Mouse (Mus musculus) embryonic facial prominence, embryonic 10.5 days (tissue): ENCODE data around the gene Vdac2. TPM values are rescaled to one million over a fixed set of nuclear protein-coding genes. Genes with fewer than 3 reads are reported as not detected.
A peak's percentile ranks its signal among the peaks of the same experiment; 100 is the strongest.

Experiments used
- DNase-seq: peaks from one replicate; pipeline ENCODE4 v3.0.0-alpha.2; 2017; ENCODE audit warnings: low spot score
- H3K27ac ChIP-seq: fragments of 300-500 bp; sonication (generic); replicated peaks from 2 replicates; pipeline ENCODE4 v1.5.1; 2016; ENCODE audit warnings: mild to moderate bottlenecking
- H3K27me3 ChIP-seq: fragments of 300-500 bp; sonication (generic); replicated peaks from 2 replicates; pipeline ENCODE4 v1.6.1; 2016; ENCODE audit warnings: low read depth, mild to moderate bottlenecking; ENCODE audit not compliant: poor library complexity, severe bottlenecking
- H3K36me3 ChIP-seq: fragments of 300-500 bp; sonication (generic); replicated peaks from 2 replicates; pipeline ENCODE4 v1.6.1; 2016; ENCODE audit warnings: mild to moderate bottlenecking, moderate library complexity
- H3K4me1 ChIP-seq: fragments of 300-500 bp; sonication (generic); 2 replicates; pipeline ENCODE4 v1.6.1; 2016
- H3K4me3 ChIP-seq: fragments of 300-500 bp; sonication (generic); 2 replicates; pipeline ENCODE4 v1.5.1; 2016; ENCODE audit warnings: mild to moderate bottlenecking, moderate library complexity
- H3K9me3 ChIP-seq: fragments of 300-500 bp; sonication (generic); 2 replicates; pipeline ENCODE4 v1.6.1; 2016; ENCODE audit warnings: mild to moderate bottlenecking
- WGBS: fragments of 180-500 bp; shearing (Covaris S2); methylation state at CpG from one replicate; pipeline ENCODE4 v1.1.7; 2016; 5-methylcytosine and 5-hydroxymethylcytosine counted together
- polyA plus RNA-seq: library from polyadenylated mRNA; unstranded; fragments of >200 nt; fragmentation: Nextera tagmentation; extraction: Ambion mirVana; gene quantifications from 2 replicates; pipeline ENCODE4 v1.2.1, GENCODE M21; 2016

The Vdac2 gene
- polyA plus RNA-seq, 1 experiment from 2014 or later = 286 TPM

DNA sequence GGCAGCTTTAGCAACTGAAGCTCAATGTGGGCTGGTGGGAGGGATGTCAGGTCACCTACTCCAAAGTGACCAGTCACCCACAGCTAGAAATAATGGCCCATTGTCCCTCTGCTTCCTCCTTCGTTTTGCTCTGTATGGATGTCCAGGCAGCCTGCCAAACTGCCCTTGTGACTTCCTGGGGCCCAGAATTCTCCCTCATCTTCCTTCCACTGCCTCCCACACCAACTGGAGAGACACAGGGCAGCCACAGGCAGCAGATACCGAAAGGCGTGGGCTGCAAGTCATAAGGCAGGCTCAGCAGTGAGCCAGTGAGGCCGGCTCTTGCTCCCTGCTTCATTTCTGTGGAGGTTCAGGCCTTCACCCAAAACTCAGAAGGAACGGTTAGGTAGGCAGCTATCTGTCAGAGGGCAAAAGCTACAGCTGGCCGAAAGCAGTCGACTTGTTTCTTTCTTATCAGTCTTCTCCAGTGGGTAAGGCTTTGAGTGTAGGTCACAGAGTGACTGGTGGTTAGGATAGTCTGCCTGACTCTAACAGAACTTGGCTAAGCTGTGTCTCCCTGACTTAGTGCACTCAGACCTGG is 2.2 kb upstream of the Vdac2 start:
- peak overlapping the region; percentile 67; the same call in 1 of the 2 replicates for H3K27ac ChIP-seq
- no peak for DNase-seq
- no peaks in the 10 kb centered on the region for H3K36me3 ChIP-seq
- H3K4me3 ChIP-seq = no peak overlapping the region
- H3K27me3 ChIP-seq = no peaks in the 10 kb centered on the region
- WGBS = 64% methylated on average over 7 of the region's 7 CpGs
- peaks cover 6% of the 10 kb centered on the region; the same call in 1 of the 2 replicates for H3K4me1 ChIP-seq
- no peaks in the 10 kb centered on the region for H3K9me3 ChIP-seq

DNA sequence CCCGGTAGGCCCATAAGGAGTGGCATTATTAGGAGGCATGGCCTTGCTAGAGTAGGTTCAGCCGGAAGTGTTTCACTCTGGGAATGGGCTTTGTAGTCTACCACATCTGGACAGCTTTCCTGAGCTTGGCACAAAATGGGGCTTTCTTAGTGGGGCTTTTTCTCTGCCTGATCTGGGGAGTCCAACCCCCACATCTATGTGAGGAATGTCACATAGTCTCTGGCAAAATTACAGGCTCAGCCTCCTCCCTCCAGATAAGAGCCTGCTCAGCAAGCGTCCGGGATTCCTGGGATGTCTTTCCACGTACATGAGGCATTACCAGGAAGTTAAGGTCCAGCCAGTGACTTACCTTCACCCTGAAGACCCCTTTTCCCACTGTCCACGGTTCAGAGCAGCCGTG is 1.1 kb upstream of the Vdac2 start:
- Histone ChIP-seq H3K27me3 (no peaks in the 10 kb centered on the region), H3K36me3 (no peaks in the 10 kb centered on the region), H3K9me3 (no peaks in the 10 kb centered on the region), H3K4me3 (no peak overlapping the region), H3K27ac (no peak overlapping the region), H3K4me1 (peaks cover 6% of the 10 kb centered on the region; the same call in 1 of the 2 replicates)
- no peak for DNase-seq
- 75% methylated on average over 7 of the region's 7 CpGs for WGBS

DNA sequence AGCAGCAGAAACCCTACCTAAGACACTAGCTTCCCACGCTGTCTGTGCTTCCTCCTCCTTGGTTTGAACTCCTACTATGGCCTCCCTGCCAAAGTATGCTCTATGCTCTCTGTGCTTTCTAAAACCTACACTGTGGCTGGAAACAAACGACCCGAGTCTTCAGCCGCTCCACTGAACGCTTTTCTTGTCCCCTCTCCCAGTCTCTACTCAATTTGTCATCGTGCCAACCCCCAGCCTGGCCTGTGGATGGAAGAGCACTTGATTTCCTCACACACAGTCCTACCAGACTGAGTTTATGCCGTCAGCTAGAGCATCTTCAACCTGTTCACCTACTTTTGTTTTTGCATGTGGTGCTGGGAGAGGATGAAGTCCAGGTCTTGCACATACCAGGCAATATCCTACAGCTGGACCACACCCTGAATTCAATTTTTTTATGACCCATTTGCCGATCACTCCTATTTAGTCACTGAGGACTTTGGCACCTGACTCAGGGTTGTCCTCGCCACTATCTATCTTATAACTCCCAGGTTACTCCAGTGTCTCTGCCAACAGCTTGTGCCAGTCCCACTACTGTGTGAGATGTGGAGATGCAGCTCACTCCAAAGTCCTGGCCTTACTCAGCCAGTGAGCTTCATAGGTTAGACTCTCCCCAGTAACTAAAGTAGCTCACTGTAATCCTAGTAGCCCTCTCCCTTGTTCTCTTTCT is 901 bp downstream of the Vdac2 start:
- no peak for DNase-seq
- Histone ChIP-seq H3K36me3 (no peaks in the 10 kb centered on the region), H3K4me1 (peaks cover 15% of the 10 kb centered on the region), H3K9me3 (no peaks in the 10 kb centered on the region), H3K27ac (no peak overlapping the region), H3K27me3 (no peaks in the 10 kb centered on the region), H3K4me3 (no peak overlapping the region)
- WGBS = 85% methylated on average over 9 of the region's 9 CpGs

- Histone ChIP-seq H3K9me3 (no peaks in the 10 kb centered on the region), H3K4me3 (peak overlapping the region; percentile 96), H3K27me3 (no peaks in the 10 kb centered on the region), H3K36me3 (peaks cover 33% of the 10 kb centered on the region), H3K27ac (peak overlapping the region; percentile 100), H3K4me1 (peaks cover 28% of the 10 kb centered on the region)
- WGBS = under 1% methylated on average over 73 of the region's 73 CpGs
- peak; percentile 97 for DNase-seq
Observed at GRCm38 (mm10) chr14:21830876-21831767, 6.1 kb downstream of the Vdac2 start.

GRCm38 (mm10) chr14:21831830-21832403 is 6.9 kb downstream of the Vdac2 start:
- WGBS = under 1% methylated on average over 28 of the region's 28 CpGs
- H3K4me1 ChIP-seq = peaks cover 28% of the 10 kb centered on the region
- peak overlapping the region; percentile 96 for H3K4me3 ChIP-seq
- no peaks in the 10 kb centered on the region for H3K27me3 ChIP-seq
- peak overlapping the region; percentile 100 for H3K27ac ChIP-seq
- DNase-seq = no peak
- no peaks in the 10 kb centered on the region for H3K9me3 ChIP-seq
- H3K36me3 ChIP-seq = peaks cover 41% of the 10 kb centered on the region

GRCm38 (mm10) chr14:21838336-21839017 is 13.4 kb downstream of the Vdac2 start:
- Histone ChIP-seq H3K4me3 (no peak overlapping the region), H3K9me3 (no peaks in the 10 kb centered on the region), H3K4me1 (peaks cover 5% of the 10 kb centered on the region), H3K27me3 (no peaks in the 10 kb centered on the region), H3K36me3 (peaks cover 100% of the 10 kb centered on the region), H3K27ac (no peak overlapping the region)
- WGBS = 89% methylated on average over 8 of the region's 8 CpGs
- no peak for DNase-seq

DNA sequence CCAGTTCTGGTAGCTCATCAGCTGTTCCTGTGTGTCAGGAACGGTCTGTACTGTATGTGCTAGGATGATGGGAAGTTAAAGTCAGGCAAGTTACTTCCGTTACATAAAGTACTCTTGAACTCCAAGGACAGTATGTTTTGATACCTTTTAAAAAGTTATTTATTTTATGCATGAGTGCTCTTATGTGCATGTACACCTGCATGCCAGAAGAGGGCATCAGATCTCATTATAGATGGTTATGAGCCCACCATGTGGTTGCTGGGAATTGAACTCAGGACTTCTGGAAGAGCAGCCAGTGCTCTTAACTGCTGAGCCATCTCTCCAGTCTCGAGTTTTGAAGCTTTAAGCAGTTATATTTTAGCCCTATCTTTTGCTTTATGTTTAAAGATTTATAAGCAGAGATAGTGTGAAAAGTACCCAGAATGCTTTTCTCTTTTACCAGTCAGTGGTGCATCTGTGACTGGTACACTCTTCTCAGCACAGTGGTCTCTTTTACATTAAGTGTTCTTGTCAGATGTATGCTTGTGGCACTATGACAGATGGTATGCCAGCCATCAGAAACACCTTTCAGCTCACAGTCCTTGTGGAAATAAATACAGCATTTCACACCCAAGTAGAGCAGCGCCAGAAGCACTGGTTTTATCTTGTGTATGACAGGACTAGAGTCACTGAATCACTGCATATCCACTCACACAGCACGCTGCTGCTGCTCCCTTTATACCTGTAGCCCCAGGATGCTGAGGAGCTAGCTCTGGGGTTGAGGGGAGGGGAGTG is 17.0 kb downstream of the Vdac2 start:
- peaks cover 100% of the 10 kb centered on the region for H3K36me3 ChIP-seq
- no peak overlapping the region for H3K4me3 ChIP-seq
- no peaks in the 10 kb centered on the region for H3K27me3 ChIP-seq
- DNase-seq = no peak
- WGBS = 93% methylated on average over 5 of the region's 5 CpGs
- H3K27ac ChIP-seq = no peak overlapping the region
- no peaks in the 10 kb centered on the region for H3K9me3 ChIP-seq
- H3K4me1 ChIP-seq = peaks cover 8% of the 10 kb centered on the region

GRCm38 (mm10) chr14:21843263-21843662 is 18.2 kb downstream of the Vdac2 start:
- 87% methylated on average over 6 of the region's 6 CpGs for WGBS
- peaks cover 87% of the 10 kb centered on the region for H3K36me3 ChIP-seq

GRCm38 (mm10) chr14:21846827-21847380 is 21.9 kb downstream of the Vdac2 start:
- peaks cover 51% of the 10 kb centered on the region for H3K36me3 ChIP-seq
- no peak for DNase-seq
- peak overlapping the region; percentile 82 for H3K4me3 ChIP-seq
- peak overlapping the region; percentile 82 for H3K27ac ChIP-seq
- no peaks in the 10 kb centered on the region for H3K9me3 ChIP-seq
- 17% methylated on average over 10 of the region's 10 CpGs for WGBS
- no peaks in the 10 kb centered on the region for H3K27me3 ChIP-seq
- peaks cover 38% of the 10 kb centered on the region for H3K4me1 ChIP-seq

More at GRCm38 (mm10) chr14:21843263-21843662, 18.2 kb downstream of the Vdac2 start:
- no peaks in the 10 kb centered on the region for H3K27me3 ChIP-seq
- no peak overlapping the region for H3K27ac ChIP-seq
- peaks cover 21% of the 10 kb centered on the region for H3K4me1 ChIP-seq
- no peaks in the 10 kb centered on the region for H3K9me3 ChIP-seq
- H3K4me3 ChIP-seq = no peak overlapping the region
- no peak for DNase-seq

DNA sequence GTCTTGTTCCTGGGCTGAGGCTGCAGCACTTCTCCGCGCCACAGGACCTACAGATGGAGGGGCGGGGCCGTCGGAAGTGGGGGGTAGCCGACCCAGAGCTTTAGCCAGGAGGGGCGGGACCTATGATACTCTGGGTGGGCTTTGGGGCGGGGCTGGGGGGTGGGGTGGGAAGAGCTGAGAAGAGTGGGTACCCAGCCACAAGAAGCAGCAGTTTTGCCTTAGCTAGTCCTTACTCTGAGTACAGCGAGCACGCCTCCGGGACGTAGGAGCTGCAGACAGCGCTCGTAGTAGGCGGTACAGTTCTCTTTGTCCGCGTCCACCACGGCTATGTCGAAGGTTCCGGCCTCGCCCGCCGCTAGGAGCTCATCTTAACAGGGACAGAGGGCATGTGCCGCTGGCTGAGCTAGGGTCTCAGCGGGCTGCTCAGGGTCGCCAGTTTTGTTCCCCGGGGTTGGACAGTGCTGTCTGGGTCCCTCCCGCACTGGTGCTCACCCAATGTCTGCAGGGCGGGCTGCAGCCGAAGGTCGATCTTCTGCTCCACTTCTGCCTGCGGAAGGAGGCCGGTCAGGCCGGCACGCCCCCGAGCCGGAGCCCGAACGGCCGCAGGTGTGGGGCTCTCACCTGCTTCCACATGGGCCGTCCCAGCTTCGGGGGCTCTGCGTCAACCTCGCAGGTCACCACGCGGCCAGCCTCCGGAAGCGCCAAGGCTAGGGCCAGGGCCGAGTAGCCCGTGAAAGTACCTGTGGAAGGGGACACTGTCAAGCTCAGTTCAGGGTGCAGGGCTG is 22.5 kb downstream of the Vdac2 start:
- peak; percentile 90 for DNase-seq
- H3K27ac ChIP-seq = peak overlapping the region; percentile 82
- peaks cover 40% of the 10 kb centered on the region for H3K4me1 ChIP-seq
- H3K27me3 ChIP-seq = no peaks in the 10 kb centered on the region
- no peaks in the 10 kb centered on the region for H3K9me3 ChIP-seq
- peak overlapping the region; percentile 82 for H3K4me3 ChIP-seq
- H3K36me3 ChIP-seq = peaks cover 44% of the 10 kb centered on the region
- WGBS = under 1% methylated on average over 50 of the region's 50 CpGs
